Mouse (Mus musculus) thymus, postnatal 10 days (tissue): Measurements from ENCODE around the gene Gm20388.

Source experiments
- DNase-seq, 2 experiments: peaks; one replicate each; pipeline ENCODE4 v3.0.0; 2021; ENCODE audit warnings: low spot score in 2 of 2

The Gm20388 gene

GRCm38 (mm10) chr8:122357641-122358040 is 2447.0 kb downstream of the Gm20388 start:
- no peak for DNase-seq

DNA sequence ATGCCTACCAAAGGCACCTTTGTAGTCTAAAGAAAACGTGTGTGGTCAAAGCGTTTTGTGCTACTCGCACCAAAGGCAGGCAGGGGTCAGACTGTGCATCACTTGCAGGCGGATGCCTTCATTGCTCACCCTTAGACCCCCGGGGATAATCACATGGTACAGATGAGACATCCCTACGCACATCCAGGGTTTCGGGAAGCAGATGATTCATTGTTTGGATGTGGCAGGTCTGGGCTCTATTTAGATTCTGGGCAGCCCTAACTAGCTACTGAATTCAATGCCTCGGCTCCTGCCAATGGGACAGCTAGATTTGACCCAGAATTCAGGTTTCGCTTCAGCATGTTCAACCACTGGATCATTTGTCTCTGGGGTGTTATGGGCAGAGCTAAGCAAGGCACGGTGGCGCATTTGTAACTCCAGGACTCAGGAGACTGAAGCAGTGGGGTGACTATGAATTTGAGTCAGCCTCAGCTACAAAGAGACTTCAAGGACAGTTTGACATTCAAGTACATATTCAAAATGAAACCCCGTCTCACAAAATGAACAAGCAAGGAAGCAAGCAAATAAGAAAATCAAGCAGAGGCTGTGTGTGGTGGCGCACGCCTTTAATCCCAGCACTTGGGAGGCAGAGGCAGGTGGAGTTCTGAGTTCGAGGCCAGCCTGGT is 2448.6 kb downstream of the Gm20388 start:
- no peak for DNase-seq

DNA sequence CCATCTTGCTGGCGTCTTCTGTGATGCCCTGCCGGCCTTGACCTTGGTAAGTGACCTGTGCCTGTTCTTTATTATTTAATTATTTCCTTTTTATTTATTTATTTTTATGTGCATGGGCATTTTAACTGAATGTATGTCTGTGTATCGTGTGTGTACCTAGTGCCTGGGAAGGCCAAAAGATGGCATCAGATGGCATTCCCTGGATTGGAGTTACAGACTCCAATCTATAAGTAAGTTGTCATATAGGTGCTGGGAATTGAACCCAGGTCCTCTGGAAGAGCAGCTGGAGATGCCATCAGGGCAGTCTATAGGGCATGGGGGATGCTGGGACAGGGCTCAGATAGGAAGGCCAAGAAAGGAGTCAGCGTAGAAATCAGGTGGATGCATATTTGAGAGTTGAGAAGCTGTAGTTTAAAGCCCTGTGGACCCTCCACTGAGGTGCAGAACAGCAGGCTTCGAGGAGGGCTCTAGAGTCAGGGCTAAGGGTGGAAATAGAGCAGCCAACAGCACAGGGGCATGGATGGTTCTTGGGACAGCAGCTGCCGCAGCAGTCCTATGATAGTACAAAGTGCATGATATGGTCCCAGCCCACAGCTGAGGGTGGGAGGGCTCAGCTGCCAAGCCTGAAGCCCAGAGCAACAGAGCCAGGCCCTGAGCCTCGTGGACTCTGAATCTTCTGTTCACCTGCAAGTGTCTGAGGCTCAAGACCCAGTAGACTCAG is 2450.2 kb downstream of the Gm20388 start, which contains the start of gene Trhr2:
Gene Trhr2, minus strand, starts transcription at position 51 of the 721 bp plus-strand sequence.
- DNase-seq = no peak

GRCm38 (mm10) chr8:122362271-122362670 is 2451.6 kb downstream of the Gm20388 start:
- DNase-seq = no peak

DNA sequence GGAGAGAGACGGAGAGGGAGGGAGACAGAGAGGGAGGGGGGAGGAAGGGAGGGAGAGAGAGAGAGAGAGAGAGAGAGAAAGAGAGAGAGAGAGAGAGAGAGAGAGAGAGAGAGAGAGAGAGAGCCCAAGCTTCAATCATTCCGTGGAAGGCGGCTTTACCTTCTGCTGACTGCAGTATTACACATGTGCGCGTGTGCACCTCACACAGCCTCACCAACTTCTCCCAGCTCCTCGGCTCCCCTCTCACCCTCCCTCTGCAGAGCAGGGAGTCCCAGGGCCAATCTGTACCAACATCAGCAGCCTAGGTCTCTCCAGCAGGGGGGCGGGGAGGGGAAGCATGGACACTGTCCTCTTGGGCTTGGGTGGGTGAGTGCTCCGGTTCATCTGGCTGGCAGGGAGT is 2452.3 kb downstream of the Gm20388 start:
- no peak for DNase-seq

DNA sequence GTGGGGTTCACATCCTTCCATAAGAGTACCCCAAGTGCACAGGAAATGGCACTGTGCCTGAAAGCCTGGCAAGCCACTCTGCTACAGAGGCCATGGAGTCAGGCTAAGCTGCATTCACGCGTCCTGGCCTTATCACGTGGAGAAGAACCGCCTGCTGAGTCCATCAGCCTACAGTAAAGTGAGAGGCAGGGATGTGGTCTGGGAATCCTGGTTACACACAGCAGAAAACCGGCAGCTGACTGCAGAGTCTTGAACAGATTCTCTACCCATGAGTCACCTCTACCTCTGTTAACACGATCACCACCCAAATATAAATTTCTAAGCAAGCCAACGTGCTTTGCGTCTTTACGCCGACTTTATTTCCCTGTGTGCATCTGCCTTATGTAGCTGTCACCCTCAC is 2457.9 kb downstream of the Gm20388 start:
- no peak for DNase-seq

DNA sequence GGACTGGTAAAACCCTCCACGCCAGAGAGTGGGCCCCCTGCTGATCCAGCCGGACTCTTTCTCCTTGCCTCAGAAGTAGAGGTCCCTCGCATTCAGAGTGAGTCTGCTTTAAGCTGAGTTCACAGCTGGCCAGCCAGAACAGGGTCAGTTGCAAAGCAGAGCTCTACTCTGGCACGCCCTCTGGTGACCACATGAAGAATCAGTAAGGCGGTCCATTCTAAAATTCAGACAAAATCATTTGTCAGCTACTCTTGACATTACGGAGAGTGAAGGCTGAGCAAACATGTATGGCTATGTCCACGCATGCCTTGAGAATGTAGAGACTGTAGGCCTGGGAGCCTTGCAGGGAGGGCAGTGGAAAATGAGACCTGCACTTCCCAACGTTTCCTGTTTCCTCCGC is 2459.0 kb downstream of the Gm20388 start:
- DNase-seq = peak in 1 of 2 experiments; percentile 48

GRCm38 (mm10) chr8:122371706-122372105 is 2461.1 kb downstream of the Gm20388 start:
- DNase-seq = no peak

DNA sequence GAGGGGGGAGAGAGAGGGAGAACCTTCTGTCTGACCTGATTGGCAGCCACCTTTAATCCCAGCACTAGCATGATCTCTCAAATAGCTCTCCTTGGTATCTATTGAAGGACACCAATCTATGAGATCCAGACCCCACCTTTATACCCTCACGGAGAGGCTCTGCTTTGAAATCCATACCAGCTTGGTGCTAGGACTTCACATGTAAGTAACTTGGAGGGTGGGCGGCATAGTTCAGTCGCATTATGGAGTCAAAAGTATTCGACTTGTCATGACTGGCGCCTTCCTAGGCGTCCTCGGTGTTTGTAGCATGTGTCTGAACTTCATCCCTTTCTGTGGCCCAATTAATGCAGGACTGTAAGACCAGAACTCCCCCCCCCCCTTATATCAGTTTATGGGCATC is 2464.7 kb downstream of the Gm20388 start:
- DNase-seq = no peak

- DNase-seq = no peak
Observed at GRCm38 (mm10) chr8:122375751-122376364, 2465.2 kb downstream of the Gm20388 start.

DNA sequence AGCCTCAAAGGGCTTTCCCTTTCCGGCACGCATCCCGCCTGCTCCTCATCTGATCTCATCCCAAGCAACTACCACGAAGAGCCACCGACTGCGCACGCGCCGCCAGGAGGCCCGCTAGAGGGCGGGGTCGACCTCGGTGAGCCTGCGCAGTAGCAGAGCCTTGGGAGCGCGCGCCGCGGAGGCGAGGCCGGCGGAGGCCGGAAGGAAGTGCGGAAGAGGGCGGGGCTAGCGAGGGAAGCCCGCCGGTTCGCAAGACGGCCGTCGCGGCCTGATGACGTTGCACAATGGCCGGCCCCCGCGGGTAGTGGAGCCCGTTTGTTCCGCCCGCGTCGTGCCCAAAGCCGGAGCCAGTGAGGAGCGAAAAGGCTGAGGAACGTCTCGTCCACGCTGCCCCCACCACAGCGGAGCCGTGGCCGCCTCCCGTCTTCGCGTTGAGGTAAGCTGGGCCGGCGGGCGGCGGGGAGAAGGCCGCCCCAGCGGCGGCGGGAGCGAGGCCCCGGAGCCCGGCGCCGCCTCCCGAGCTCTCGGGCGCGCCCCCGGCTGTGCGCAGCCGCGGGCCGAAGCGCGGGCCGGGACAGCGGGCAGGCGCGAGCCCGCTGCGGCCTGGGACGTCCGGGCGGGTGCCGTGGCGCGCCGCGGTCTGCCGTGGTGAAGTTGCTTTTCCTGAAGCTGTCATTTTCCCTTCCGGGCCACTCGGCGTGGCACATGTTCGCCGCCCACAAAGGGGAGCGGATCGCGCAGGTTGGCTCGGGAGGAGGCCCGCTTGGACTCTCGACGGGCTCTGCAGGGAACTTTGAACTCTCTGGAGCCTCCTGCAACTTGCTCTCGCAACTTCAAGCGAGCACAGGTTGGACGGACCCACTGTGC is 2466.0 kb downstream of the Gm20388 start, which contains the start of gene Zc3h18:
Gene Zc3h18, plus strand, starts transcription at position 245 of the 867 bp plus-strand sequence.
- peak; percentile 98 to 100 for DNase-seq

DNA sequence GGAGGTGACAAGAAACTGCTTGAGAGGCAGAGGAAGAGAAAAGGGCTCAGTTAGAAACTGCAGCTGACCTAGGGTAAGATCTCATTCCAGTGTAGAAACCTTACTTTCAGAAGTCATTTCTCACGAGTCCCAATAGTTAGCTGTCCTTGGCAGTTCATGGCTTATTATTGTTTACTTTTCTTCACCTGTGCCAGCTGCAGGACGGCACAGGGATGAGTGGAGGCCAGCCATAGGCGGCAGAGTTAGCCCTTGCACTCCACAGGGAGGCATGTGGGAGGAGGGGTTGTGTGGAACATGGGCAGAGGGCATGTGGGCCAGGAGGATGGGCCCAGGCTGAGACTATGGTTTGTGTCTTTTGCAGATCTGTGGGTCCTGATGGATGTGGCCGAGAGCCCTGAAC is 2472.4 kb downstream of the Gm20388 start:
- DNase-seq = no peak

DNA sequence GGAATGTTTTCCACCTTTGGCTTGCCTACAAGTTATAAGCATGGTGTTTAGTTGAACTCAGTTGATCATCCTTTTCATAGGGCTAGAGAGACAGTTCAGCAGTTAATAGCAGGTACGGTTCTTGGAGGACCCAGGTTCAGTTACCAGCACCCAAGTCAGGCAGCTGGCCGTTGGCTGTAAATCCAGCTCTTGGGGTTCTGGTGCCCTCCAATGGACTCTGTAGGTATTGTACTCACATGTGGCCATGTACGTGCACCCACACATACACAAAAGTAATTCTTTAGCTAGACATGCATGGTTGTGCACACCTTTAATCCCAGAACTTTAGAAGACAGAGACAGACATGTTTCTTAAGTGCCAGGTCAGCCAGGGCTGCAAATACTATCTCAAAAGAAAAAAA is 2478.7 kb downstream of the Gm20388 start:
- DNase-seq = no peak

DNA sequence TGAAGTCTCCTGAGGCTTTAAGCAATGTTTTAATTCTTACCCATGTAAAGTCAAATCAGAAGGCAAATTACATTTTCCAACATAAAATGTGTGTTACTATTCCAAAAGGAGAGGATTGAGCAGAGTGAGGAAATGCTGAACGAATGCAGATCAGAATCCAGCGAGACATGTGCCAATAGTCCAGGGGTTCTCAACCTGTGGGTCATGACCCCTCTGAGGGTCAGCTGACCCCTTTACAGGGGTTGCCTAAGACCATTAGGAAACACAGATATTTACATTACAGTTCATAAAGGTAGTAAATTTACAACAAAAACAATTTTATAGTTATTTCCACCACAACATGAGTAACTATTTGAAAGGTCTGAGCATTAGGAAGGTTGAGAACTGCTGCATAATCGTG is 2480.1 kb downstream of the Gm20388 start:
- no peak for DNase-seq

DNA sequence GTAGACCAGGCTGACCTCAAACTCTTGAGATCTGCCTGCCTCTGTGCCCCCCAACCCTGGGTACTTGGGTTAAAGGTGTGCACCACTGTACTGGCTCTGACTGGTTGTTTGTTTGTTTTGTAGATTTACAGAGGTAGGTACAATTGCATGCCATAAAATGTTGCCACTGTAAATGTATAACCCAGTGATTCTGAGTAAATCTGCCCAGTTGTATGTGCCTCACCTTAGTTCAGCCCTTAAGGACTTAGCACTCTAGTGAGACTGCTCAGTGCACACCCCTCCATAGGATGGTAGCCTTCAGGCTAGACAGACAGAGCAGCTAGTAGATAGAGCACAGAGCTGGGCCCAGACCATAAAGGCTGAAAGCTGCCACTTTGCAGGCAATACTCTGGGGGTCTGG is 2483.1 kb downstream of the Gm20388 start:
- DNase-seq = no peak

- no peak for DNase-seq
Observed at GRCm38 (mm10) chr8:122395291-122395690, 2484.7 kb downstream of the Gm20388 start.

DNA sequence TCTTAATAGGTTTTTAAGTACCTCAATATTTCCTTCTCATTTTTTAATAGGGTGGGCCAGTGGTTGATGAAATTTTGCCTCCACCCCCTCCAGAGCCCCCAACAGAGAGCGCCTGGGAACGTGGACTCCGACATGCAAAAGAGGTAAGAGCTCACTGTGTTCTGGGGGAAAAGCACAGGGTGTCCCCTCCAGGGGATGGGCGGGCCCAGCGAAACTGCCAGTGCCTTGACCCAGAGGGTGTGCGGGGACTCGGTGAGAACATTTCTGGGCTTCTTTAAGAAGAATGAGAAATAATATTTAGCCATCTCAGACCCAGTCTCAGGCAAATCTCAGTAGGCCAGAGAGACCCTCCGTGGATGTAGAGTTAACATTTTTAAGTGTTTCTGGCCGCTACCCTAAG is 2487.5 kb downstream of the Gm20388 start:
- no peak for DNase-seq

- DNase-seq = no peak
Observed at GRCm38 (mm10) chr8:122405146-122405805, 2494.6 kb downstream of the Gm20388 start.

- DNase-seq = no peak
Observed at GRCm38 (mm10) chr8:122407678-122408077, 2497.0 kb downstream of the Gm20388 start.

GRCm38 (mm10) chr8:122414311-122414710 is 2503.7 kb downstream of the Gm20388 start:
- DNase-seq = no peak

GRCm38 (mm10) chr8:122415554-122415953 is 2504.9 kb downstream of the Gm20388 start:
- no peak for DNase-seq
